Mouse (Mus musculus) megakaryocyte, embryonic 14.5 days (primary cell): ENCODE measurements around the gene Tcaim.

Experiments
- FLI1 ChIP-seq: IDR thresholded peaks from 2 replicates; pipeline ENCODE4 v1.6.1; 2012; ENCODE audit warnings: low read length, inconsistent platforms, mixed read lengths
- GATA1 ChIP-seq: IDR thresholded peaks from 3 replicates; pipeline ENCODE4 v1.6.1; 2012; ENCODE audit warnings: mixed read lengths, low read length, inconsistent platforms, borderline replicate concordance

GRCm38 (mm10) chr9:122814775-122815174 is 9.4 kb downstream of the Tcaim start:
- TF ChIP-seq GATA1 (no peak), FLI1 (no peak)
